Mouse (Mus musculus) hindlimb bud, embryonic 11.5 days (tissue): ENCODE measurements around the gene Gja10.
A peak's percentile ranks its signal among the peaks of the same experiment; 100 is the strongest.

Source experiments
- DNase-seq: peaks from one replicate; pipeline ENCODE4 v3.0.0-alpha.2; 2012; ENCODE audit warnings: low read depth, low spot score; ENCODE audit errors: extremely low spot score

Gene Gja10

GRCm38 (mm10) chr4:32602660-32603059, at the start of gene Gja10:
Gja10 (minus strand) TSS chr4:32602760.
- DNase-seq: no peak

GRCm38 (mm10) chr4:32651669-32652068, 49.1 kb upstream of the Gja10 start:
- no peak for DNase-seq

GRCm38 (mm10) chr4:32621637-32622036, 19.1 kb upstream of the Gja10 start:
- DNase-seq: no peak

GRCm38 (mm10) chr4:32615034-32615881, 12.7 kb upstream of the Gja10 start, which contains the start of gene Casp8ap2:
Casp8ap2 (plus strand) TSS chr4:32615451.
- peak; percentile 94 for DNase-seq

GRCm38 (mm10) chr4:32601135-32601534, 1.4 kb downstream of the Gja10 start:
- DNase-seq: peak; percentile 60

- DNase-seq: no peak
These were observed 14.3 kb downstream of the Gja10 start for GRCm38 (mm10) chr4:32588237-32588636.

GRCm38 (mm10) chr4:32587543-32587942, 15.0 kb downstream of the Gja10 start:
- no peak for DNase-seq

GRCm38 (mm10) chr4:32586596-32586995, 16.0 kb downstream of the Gja10 start:
- DNase-seq: peak; percentile 46

GRCm38 (mm10) chr4:32584181-32584580, 18.4 kb downstream of the Gja10 start:
- no peak for DNase-seq

- DNase-seq: no peak
These were observed 22.7 kb downstream of the Gja10 start for GRCm38 (mm10) chr4:32579850-32580249.

- no peak for DNase-seq
These were observed 27.4 kb downstream of the Gja10 start for GRCm38 (mm10) chr4:32575165-32575564.

- no peak for DNase-seq
These were observed 28.0 kb downstream of the Gja10 start for GRCm38 (mm10) chr4:32574604-32575003.

- DNase-seq: no peak
These were observed 29.0 kb downstream of the Gja10 start for GRCm38 (mm10) chr4:32573586-32573985.

- DNase-seq: peak; percentile 73
These were observed 30.4 kb downstream of the Gja10 start for GRCm38 (mm10) chr4:32572118-32572517.

GRCm38 (mm10) chr4:32571441-32571840, 31.1 kb downstream of the Gja10 start:
- no peak for DNase-seq

GRCm38 (mm10) chr4:32570939-32571317, 31.6 kb downstream of the Gja10 start:
- no peak for DNase-seq

- no peak for DNase-seq
These were observed 32.3 kb downstream of the Gja10 start for GRCm38 (mm10) chr4:32569995-32570938.

GRCm38 (mm10) chr4:32569054-32569453, 33.5 kb downstream of the Gja10 start:
- no peak for DNase-seq

GRCm38 (mm10) chr4:32564918-32565317, 37.6 kb downstream of the Gja10 start:
- DNase-seq: no peak

GRCm38 (mm10) chr4:32564416-32564815, 38.1 kb downstream of the Gja10 start:
- DNase-seq: no peak

- no peak for DNase-seq
These were observed 40.0 kb downstream of the Gja10 start for GRCm38 (mm10) chr4:32562319-32563115.
